Mouse (Mus musculus) kidney, adult 2 months (tissue): ENCODE results near the gene Pus10. TPM values are rescaled to one million over a fixed set of nuclear protein-coding genes. Genes with fewer than 3 reads are reported as not detected.

Experiments used
- DNase-seq: peaks from one replicate; pipeline ENCODE4 v3.0.0; 2021
- H3K27ac ChIP-seq: fragments of 200-500 bp; 2 replicates; pipeline ENCODE4 v1.5.1; 2012; ENCODE audit warnings: low read depth, low read length, control low read depth, inconsistent platforms; ENCODE audit not compliant: insufficient read depth
- H3K27me3 ChIP-seq: fragments of 200-500 bp; replicated peaks from 2 replicates; pipeline ENCODE4 v1.6.1; 2012; ENCODE audit warnings: mild to moderate bottlenecking, moderate library complexity, low read length, inconsistent platforms; ENCODE audit not compliant: control insufficient read depth, insufficient read depth
- H3K36me3 ChIP-seq: fragments of 200-500 bp; 2 replicates; pipeline ENCODE4 v1.6.1; 2012; ENCODE audit warnings: mild to moderate bottlenecking, moderate library complexity, low read length, inconsistent platforms; ENCODE audit not compliant: control insufficient read depth, insufficient read depth
- H3K4me1 ChIP-seq: fragments of 200-500 bp; 2 replicates; pipeline ENCODE4 v1.6.1; 2011; ENCODE audit warnings: low read length; ENCODE audit not compliant: control insufficient read depth, insufficient read depth
- H3K4me3 ChIP-seq: fragments of 200-500 bp; 2 replicates; pipeline ENCODE4 v1.5.1; 2011; ENCODE audit warnings: mild to moderate bottlenecking, low read depth, low read length, control low read depth; ENCODE audit not compliant: insufficient read depth
- CTCF ChIP-seq: fragments of 200-500 bp; conservative IDR thresholded peaks from 2 replicates; pipeline ENCODE4 v1.5.1; 2011; ENCODE audit warnings: low read depth, mild to moderate bottlenecking, control low read depth, low read length, moderate library complexity, mixed read lengths; ENCODE audit not compliant: insufficient read depth, insufficient read length
- POLR2A ChIP-seq: fragments of 200-500 bp; IDR thresholded peaks from one replicate; pipeline ENCODE4 v1.6.1; 2011; ENCODE audit warnings: low read depth, low read length, control low read depth
- WGBS: fragments of 180-500 bp; shearing (Covaris S2); methylation state at CpG from one replicate; pipeline ENCODE4 v1.1.7; 2018; 5-methylcytosine and 5-hydroxymethylcytosine counted together
- polyA plus RNA-seq: library from polyadenylated mRNA; depleted of rRNA; stranded (reverse); fragments of >200 nt; gene quantifications from 2 replicates; pipeline ENCODE4 v1.2.3, GENCODE M21; 2012

Gene Pus10
- polyA plus RNA-seq, 1 experiment: 3.2 TPM

DNA sequence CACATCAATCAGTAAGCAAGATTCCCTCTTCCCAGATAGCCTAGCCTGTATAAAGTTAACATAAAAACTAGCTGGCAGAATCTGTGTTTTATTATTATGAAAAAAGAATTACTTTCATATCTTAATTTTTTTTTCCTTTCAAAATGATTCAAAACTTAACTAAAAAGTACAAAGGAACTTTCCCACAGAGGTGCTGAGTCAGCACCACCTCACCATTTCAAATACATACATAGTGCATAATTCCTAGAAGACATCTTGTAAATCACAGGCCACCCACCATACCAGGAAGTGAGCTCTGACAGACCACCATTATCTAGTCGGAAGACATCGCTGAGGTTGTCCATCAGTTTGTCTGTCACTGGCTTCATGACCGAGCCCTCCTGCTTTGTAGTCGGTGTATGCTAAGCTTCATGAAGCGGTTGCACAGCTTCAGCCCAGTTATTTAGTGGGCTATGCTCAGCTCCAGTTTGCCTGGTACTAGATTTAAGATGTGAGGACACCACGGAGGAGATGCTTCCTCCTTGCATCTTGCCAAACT, 69.3 kb downstream of the Pus10 start:
- H3K27ac ChIP-seq: no peak overlapping the region
- TF ChIP-seq CTCF (no peak), POLR2A (no peak)
- peaks cover 3% of the 10 kb centered on the region for H3K36me3 ChIP-seq
- DNase-seq: no peak
- 89% methylated on average over 6 of the region's 6 CpGs for WGBS
- no peak overlapping the region for H3K4me3 ChIP-seq
- H3K27me3 ChIP-seq: no peaks in the 10 kb centered on the region
- H3K4me1 ChIP-seq: no peaks in the 10 kb centered on the region

DNA sequence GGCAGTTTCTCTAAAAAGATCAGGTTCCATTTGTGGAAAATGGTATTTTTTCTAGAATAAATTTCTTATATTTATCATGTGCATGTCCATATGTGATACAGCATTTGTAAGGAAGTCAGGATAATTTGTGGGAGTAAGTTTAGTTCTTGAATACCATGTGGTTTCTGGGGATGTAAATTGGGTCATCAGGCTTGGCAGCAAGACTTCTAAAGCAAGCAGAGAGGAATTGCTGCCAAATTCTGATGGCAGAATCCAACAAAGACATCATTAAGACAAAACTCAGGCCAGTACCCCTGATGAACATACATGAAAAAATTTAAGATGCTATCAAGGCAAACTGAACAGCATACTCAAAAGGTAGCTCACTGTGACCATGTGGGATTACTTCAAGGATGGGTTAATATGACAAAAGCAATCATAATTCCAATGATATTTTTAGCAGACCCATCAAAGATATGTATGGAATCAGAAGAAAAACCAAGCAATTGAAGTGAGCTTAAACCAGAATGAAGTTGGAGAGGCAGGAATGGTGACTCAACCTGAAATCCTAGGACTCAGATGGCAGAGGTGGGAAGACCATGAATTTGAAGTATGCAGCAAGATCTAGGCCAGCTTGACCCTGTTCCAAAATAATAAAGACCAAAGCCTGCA, 70.5 kb downstream of the Pus10 start:
- no peak for DNase-seq
- no peak for TF ChIP-seq CTCF
- TF ChIP-seq POLR2A: no peak
- no peaks in the 10 kb centered on the region for H3K27me3 ChIP-seq
- no peak overlapping the region for H3K27ac ChIP-seq
- no peaks in the 10 kb centered on the region for H3K4me1 ChIP-seq
- no peak overlapping the region for H3K4me3 ChIP-seq
- H3K36me3 ChIP-seq: peaks cover 3% of the 10 kb centered on the region

DNA sequence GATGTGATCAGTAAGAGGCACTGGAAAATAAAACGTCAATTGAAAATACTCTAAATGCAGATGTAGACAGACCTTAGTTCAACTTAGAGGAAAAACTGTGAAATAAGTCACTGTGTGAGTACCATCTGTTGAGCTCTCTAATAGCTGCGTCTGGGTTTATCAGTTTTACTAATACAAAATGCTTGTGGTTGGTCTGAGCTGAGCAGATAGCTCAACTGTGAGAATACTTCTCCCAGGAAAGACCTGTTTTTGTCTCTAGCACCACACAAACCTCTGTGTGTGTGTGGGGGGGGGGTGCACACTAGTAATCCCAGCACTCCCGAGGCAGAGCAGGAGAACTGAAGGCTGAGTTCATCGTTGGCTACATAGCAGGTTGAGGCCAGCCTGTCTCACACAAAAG, 75.4 kb downstream of the Pus10 start:
- Histone ChIP-seq H3K4me3 (no peak overlapping the region), H3K27ac (no peak overlapping the region), H3K4me1 (no peaks in the 10 kb centered on the region), H3K36me3 (no peaks in the 10 kb centered on the region), H3K27me3 (no peaks in the 10 kb centered on the region)
- DNase-seq: no peak
- TF ChIP-seq CTCF (no peak), POLR2A (no peak)
- 87% methylated on average over 4 of the region's 4 CpGs for WGBS

DNA sequence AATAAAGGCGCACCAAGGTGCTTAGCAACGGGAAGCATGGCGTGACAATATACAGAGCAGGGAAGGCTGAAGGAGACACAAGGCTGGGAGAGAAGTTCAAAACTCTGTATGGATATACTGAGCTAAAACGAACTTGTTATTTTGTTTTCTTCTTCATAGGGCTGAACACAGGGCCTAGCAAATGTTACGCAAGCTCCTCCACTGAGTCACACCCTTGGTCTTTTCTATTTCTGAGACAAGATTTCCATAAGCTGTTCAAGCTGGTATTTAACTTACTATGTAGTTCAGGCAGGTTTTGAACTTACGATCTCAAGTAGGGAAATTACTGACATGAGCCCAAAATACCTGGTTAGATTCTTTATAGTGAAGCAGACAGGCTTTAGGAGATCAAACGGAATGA, 75.9 kb downstream of the Pus10 start:
- no peak for DNase-seq
- Histone ChIP-seq H3K27me3 (no peaks in the 10 kb centered on the region), H3K4me1 (no peaks in the 10 kb centered on the region), H3K27ac (no peak overlapping the region), H3K36me3 (no peaks in the 10 kb centered on the region), H3K4me3 (no peak overlapping the region)
- WGBS: 94% methylated on average over 7 of the region's 7 CpGs
- TF ChIP-seq CTCF (no peak), POLR2A (no peak)

DNA sequence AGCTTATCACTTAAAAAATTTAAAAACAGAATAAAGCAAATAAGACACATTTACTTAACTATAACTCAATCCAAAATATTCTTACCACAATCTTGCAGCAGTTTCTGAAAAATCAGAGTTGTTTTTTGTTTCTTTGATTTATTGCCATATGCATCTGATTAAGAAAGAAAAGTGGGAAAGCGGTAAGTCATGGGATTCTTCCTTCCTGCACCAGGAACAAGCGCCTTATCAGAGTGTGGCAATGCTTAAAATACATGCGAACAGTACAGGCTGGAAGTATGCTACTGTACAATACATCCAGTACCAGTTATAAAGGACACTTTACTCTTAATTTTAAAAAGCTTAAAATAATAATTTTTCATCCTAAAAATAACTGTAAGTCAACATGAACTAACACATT, 78.9 kb downstream of the Pus10 start:
- no peaks in the 10 kb centered on the region for H3K4me1 ChIP-seq
- H3K4me3 ChIP-seq: no peak overlapping the region
- WGBS: 77% methylated on average over 3 of the region's 3 CpGs
- DNase-seq: no peak
- no peaks in the 10 kb centered on the region for H3K36me3 ChIP-seq
- H3K27me3 ChIP-seq: no peaks in the 10 kb centered on the region
- TF ChIP-seq POLR2A (no peak), CTCF (no peak)
- no peak overlapping the region for H3K27ac ChIP-seq

DNA sequence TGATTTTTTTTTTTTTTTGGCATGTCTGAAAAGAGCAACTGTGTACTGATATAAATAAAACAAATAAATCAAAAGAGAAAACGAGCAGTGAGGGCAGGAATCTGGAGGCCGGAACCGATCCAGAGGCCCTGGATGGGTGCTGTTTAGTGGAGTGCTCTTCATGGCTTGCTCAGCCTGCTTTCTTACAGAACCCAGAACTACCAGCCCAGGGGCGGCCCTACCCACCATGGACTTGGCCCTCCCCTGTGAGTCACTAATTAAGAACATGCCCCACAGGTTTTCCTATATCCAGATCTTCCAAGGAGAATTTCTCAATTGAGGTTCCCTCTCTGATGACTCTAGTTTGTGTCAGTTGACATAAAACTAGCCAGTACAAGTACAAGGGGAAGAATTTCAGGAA, 80.6 kb downstream of the Pus10 start:
- no peaks in the 10 kb centered on the region for H3K4me1 ChIP-seq
- DNase-seq: no peak
- H3K4me3 ChIP-seq: no peak overlapping the region
- no peaks in the 10 kb centered on the region for H3K36me3 ChIP-seq
- TF ChIP-seq POLR2A: no peak
- no peak for TF ChIP-seq CTCF
- H3K27ac ChIP-seq: no peak overlapping the region
- H3K27me3 ChIP-seq: no peaks in the 10 kb centered on the region
- whole genome bisulfite sequencing: 83% methylated on average over 4 of the region's 4 CpGs

DNA sequence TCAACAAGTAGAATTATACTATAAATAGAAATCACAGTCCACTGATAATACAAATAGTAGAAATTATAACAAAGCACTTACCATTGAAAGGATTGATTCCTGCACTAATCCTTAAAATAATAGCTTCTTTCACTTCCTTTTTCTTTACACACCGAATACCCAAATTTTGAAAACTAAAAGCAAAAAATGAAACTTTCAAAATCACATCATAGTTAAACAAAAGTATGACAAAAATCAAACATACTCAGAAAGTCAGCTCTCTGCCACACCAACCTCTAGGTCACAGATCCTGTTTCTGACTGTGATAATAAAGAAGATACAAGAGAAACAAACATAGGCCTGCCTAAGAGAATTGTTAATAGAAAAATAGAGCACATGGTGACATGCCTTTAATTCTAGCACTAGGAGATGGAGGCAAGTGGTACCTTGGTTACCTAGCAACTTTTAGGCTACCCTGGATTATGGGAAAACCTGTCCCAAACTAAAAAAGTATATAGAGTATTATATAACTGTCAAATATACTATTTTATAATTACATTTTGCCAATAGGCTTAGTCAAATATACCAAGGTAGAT, 87.7 kb downstream of the Pus10 start:
- Histone ChIP-seq H3K4me1 (no peaks in the 10 kb centered on the region), H3K27ac (no peak overlapping the region), H3K36me3 (no peaks in the 10 kb centered on the region), H3K4me3 (no peak overlapping the region), H3K27me3 (no peaks in the 10 kb centered on the region)
- 92% methylated on average over 1 of the region's 1 CpGs for WGBS
- no peak for TF ChIP-seq CTCF
- no peak for DNase-seq
